Mouse (Mus musculus) bone marrow macrophage, adult 2 months (primary cell): Measurements from ENCODE around the gene Dip2b.

Experiments
- CTCF ChIP-seq: IDR thresholded peaks from 2 replicates; pipeline ENCODE4 v1.5.1; 2012; ENCODE audit warnings: low read depth, mild to moderate bottlenecking, low read length, moderate library complexity
- POLR2A ChIP-seq: IDR thresholded peaks from 2 replicates; pipeline ENCODE4 v1.6.1; 2012; ENCODE audit warnings: mild to moderate bottlenecking, low read depth, low read length, borderline replicate concordance

- TF ChIP-seq POLR2A, result no peak
- TF ChIP-seq CTCF, result no peak
Measured at GRCm38 (mm10) chr15:100081478-100081998, 43.1 kb downstream of the Dip2b start.
